Mouse (Mus musculus): ENCODE measurements around the gene Dtnb. TPM values are rescaled to one million over a fixed set of nuclear protein-coding genes. Genes with fewer than 3 reads are reported as not detected.

Dtnb gene
- total RNA-seq, 2 experiments from 2014 or later: 80.5 to 87.0 TPM

DNA sequence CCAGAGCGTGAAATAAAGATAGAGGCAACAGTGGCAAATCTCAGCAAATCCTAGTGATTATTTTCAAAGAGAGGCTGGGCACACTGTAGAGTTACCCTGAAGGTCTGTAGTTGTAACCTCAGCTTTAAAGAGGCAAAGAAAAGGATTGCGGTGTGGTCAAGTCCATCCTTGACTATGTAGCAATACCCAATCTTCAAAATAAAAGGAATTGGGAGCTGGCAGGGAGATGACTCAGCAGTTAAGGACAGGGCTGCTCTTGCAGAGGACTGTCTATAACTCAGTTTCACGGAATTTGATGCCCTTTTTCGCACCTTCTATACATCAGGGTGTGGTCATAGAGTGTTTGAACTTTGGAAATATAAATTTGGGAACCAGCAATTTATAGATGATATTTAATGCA, 128.3 kb downstream of the Dtnb start:
- DNase-seq (ENCODE audit: low spot score in 2 of 2): no peak
- intact Hi-C loops (cut with DNase I): loop anchor here (5.0 kb wide), 1 partner anchor 82 kb away; no protein-coding TSS in a partner anchor

DNA sequence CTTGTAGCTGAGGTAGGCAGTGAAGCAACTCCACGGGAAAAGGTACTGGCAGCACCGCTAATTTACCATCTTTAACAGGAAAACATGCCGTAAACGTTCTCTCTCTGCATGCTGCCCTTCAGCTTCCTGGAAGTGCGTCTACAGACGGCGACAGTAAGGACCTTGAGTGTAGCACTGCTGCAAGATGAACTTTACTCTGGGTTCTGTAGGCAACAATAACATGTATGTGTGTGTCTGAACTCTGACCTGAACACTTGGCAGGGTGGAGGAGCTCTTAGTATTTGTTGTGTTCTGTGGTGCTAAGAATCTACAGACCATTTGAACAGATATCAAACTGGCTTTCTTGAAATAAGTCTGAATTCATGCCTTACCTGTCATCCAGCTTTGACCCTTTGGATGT, 130.7 kb downstream of the Dtnb start:
- DNase-seq (ENCODE audit: low spot score in 2 of 2): no peak
- intact Hi-C loops (cut with DNase I): loop anchor here (5.0 kb wide), 1 partner anchor 79 kb away; no protein-coding TSS in a partner anchor

DNA sequence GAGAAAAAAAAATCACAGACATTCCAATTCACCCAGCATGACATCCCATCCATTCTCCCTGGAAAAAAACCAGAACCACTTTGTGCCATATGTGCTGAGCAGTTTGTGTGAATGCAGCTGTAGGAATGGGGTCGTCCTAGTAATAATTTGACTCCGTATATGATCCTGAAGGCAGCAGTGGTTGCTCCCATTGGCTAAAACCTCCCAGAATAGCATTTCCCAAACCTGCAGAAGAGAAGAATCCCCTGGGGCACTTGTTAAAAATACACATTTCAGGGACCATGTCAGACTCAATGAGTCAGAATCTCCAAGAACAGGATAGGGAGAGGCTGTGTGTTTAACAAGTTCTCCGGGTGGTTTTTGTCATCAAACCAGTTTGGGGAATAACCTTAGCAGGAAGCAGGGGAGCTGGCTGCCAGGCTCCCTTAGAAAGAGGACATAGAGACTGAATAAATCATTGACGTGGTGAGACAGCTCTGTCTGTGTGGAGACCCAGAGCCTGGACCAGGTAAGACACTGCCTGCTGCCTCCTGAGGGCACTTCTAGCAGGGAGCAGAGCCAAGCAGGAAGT, 147.1 kb downstream of the Dtnb start:
- DNase-seq (ENCODE audit: low spot score in 2 of 2): peak in 1 of 2 experiments; percentile 20
- intact Hi-C loops (cut with DNase I): no loop called here

- intact Hi-C loops (cut with DNase I): no loop called here
- DNase-seq (ENCODE audit: low spot score in 2 of 2): no peak
These were observed 148.3 kb downstream of the Dtnb start for GRCm38 (mm10) chr12:3720527-3720926.

DNA sequence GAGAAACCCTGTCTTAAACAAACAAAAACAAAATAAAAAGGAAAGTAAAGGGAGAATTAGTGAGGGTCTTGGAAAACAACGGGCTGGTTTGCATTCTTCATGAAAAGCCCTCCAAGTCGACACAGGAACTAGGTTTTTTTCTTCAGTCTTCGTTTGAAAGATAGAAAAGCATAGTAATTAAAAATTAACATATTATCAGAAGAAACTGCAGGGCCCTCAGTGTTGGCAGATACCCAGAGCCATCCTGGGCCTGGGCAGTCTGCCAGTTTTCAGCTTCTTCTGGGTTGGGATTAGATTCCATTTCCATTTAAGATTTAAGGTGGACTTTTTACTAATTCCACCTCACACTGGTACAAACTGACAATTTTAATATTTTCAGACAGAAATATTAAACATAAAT, 151.6 kb downstream of the Dtnb start:
- peak in 1 of 2 experiments; percentile 21 for DNase-seq (ENCODE audit: low spot score in 2 of 2)
- intact Hi-C loops (cut with DNase I): no loop called here

- intact Hi-C loops (cut with DNase I): no loop called here
- no peak for DNase-seq (ENCODE audit: low spot score in 2 of 2)
These were observed 152.7 kb downstream of the Dtnb start for GRCm38 (mm10) chr12:3724822-3725370.

DNA sequence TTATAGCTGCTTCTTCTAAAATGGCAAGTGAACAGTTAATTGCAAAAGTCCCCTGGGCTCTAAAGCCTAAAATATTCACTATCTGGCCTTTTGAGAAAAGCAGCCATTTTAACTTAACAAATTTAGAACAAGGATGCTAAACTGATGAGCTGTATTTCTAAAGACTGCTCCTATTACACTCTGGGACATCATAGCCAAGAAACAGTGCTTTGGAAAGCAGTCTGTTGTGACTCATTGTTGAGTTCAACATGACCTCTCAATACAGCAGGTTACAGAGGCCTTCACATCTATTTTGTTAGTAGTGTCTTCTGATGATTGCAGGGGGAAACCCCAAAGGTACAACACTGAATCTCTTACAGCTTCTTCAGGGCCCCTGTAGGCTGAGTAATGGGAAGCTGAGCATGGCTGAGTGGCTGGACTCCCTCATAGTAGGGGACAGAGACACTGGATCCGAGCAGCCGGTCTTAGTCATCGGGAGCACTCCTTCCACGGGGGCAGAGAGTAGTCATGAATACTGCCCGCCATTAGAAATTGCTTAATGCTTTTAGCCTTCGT, 157.4 kb downstream of the Dtnb start:
- intact Hi-C loops (cut with DNase I): no loop called here
- no peak for DNase-seq (ENCODE audit: low spot score in 2 of 2)

GRCm38 (mm10) chr12:3732623-3733265, 160.6 kb downstream of the Dtnb start:
- peak; percentile 26 to 35 for DNase-seq (ENCODE audit: low spot score in 2 of 2)
- intact Hi-C loops (cut with DNase I): no loop called here

DNA sequence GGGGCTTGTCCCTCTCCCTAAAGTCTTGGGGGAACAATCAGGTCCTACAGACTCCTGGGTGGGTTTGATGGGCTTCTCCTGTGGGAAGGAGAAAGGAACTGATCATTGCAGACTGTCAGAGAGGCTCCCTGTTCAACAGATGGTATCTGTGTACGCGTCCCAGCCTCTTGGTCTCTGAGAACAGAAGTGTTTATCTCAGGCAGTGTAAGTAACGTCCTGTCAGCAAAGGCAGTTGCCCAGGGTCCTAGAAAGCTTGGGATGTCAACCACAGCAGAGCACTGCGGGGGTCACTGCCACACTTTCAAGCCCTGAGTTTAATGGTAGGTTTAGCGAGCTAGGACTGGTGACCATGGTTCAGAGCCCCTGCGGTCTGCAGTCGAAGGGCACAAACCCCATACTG, 161.1 kb downstream of the Dtnb start:
- intact Hi-C loops (cut with DNase I): no loop called here

GRCm38 (mm10) chr12:3737009-3737408, 164.8 kb downstream of the Dtnb start:
- intact Hi-C loops (cut with DNase I): no loop called here
- DNase-seq (ENCODE audit: low spot score in 2 of 2): no peak

More for the DNA sequence above, 161.1 kb downstream of the Dtnb start:
- no peak for DNase-seq (ENCODE audit: low spot score in 2 of 2)

GRCm38 (mm10) chr12:3738741-3739529, 166.8 kb downstream of the Dtnb start:
- no peak for DNase-seq (ENCODE audit: low spot score in 2 of 2)
- intact Hi-C loops (cut with DNase I): no loop called here

DNA sequence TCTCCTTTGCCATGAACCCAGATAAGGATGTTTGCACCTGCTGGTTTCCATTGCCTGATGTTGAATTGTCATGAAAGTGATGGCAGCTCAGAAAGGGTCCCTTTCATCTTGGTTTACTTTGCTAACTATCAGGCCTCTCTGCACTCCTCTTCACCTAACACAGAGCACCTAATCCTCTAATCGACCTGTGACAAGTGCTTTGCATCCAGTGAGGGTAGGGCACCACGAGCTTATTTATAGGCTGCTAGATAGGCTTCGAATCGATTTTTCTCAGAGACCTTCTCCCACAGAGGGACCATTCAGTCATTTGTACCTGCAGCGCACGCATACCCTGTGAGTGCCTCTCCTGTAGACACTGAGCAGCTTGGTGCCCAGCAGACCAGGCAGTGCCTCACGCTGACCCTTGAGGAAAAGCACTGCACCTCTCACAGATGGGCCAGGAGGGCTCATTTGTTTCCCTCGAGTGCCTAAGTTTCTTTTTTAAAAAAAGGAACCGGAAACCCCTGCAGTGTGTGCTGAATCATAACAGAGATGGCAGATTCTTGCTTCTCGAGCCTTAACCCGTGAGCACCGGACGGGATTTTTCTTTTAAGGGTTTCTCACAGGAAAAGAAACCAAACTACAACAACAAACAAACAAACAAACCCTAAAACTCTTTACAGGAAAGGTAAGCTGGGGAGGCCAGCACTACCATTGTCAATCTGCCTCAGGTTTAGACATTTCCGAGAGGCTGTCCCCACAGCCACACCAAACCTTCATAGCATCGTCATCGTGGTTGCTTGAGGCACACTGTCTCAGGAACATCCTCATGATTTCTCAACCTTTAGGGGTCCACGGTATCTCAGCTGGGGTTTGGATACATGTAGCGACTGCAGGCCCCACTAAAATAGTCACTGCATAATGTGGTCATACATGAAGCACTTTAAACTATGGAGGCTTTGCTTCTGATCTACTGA, 167.8 kb downstream of the Dtnb start:
- DNase-seq (ENCODE audit: low spot score in 2 of 2): no peak

GRCm38 (mm10) chr12:3740705-3741081, 168.5 kb downstream of the Dtnb start:
- intact Hi-C loops (cut with DNase I): no loop called here
- DNase-seq (ENCODE audit: low spot score in 2 of 2): no peak

More for the DNA sequence above, 167.8 kb downstream of the Dtnb start:
- intact Hi-C loops (cut with DNase I): no loop called here

GRCm38 (mm10) chr12:3745432-3746105, 173.4 kb downstream of the Dtnb start:
- intact Hi-C loops (cut with DNase I): no loop called here

GRCm38 (mm10) chr12:3746369-3746768, 174.2 kb downstream of the Dtnb start:
- intact Hi-C loops (cut with DNase I): no loop called here
- no peak for DNase-seq (ENCODE audit: low spot score in 2 of 2)

More at GRCm38 (mm10) chr12:3745432-3746105, 173.4 kb downstream of the Dtnb start:
- peak in 1 of 2 experiments; percentile 19 for DNase-seq (ENCODE audit: low spot score in 2 of 2)

GRCm38 (mm10) chr12:3747583-3747982, 175.4 kb downstream of the Dtnb start:
- intact Hi-C loops (cut with DNase I): no loop called here
- no peak for DNase-seq (ENCODE audit: low spot score in 2 of 2)

DNA sequence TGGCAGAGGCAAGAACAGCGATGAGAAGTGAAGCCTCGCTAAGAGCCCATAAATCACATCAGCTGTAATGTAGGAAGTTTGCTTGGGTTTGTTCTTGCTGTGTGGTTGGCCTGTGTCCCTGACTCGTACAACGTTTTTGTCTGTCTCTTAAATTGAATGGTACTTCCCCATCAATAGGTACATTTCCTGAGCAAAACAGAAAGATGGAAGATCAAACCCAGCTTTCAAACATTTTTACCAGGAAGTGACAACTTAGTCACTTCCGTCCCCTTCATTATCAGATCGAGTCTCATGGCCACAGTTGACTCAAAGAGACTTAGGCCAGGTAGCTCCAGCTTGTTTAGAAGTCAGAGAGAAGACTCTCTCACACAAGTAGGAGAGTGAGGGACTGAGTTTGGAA, 183.3 kb downstream of the Dtnb start:
- no peak for DNase-seq (ENCODE audit: low spot score in 2 of 2)

GRCm38 (mm10) chr12:3756216-3756615, 184.0 kb downstream of the Dtnb start:
- intact Hi-C loops (cut with DNase I): no loop called here
- no peak for DNase-seq (ENCODE audit: low spot score in 2 of 2)

More for the DNA sequence above, 183.3 kb downstream of the Dtnb start:
- intact Hi-C loops (cut with DNase I): no loop called here

All from left cerebral cortex, postnatal 14 days (tissue).